1 mouse cellular context compared by ENCODE assay signal in genomic region chr8:71639318-71639717, GRCm38 (mm10).
TF ChIP-seq lines count a peak whose summit lies in the region.

No protein-coding gene starts in this region.

TF ChIP-seq in MEL, 35 proteins besides CTCF, POLR2A, EP300 and RAD21:
- no peak for TF ChIP-seq TCF12 (IDR thresholded peaks at IDR 0.05; ENCODE audit: low read depth, low read length)
- TF ChIP-seq GATA1 (IDR thresholded peaks at IDR 0.05; ENCODE audit: low read depth, low read length), result 0 out of 2 replicates have a peak, but pooled peaks have one; percentile 14
